Mouse (Mus musculus) cerebellum, adult 2 months (tissue): ENCODE measurements at regions not wholly inside any gene's neighbourhood (a gene's known extent, or its start where the extent isn't known, plus 50 kb on each side); places are given as distances from the start of the nearest gene placed in this dataset.

Experiments
- DNase-seq, 2 experiments: peaks; one replicate each; pipeline ENCODE4 v3.0.0; 2021
- H3K27ac ChIP-seq: fragments of 200-500 bp; 2 replicates; pipeline ENCODE4 v1.5.1; 2012; ENCODE audit warnings: low read length, control low read depth, inconsistent platforms; ENCODE audit not compliant: insufficient read depth
- H3K27me3 ChIP-seq: fragments of 200-500 bp; 2 replicates; pipeline ENCODE4 v1.6.1; 2012; ENCODE audit warnings: inconsistent platforms, mild to moderate bottlenecking, low read length, moderate library complexity; ENCODE audit not compliant: control insufficient read depth, insufficient read depth
- H3K4me1 ChIP-seq: fragments of 200-500 bp; 2 replicates; pipeline ENCODE4 v1.6.1; 2011; ENCODE audit warnings: low read length; ENCODE audit not compliant: control insufficient read depth, insufficient read depth
- H3K4me3 ChIP-seq: fragments of 200-500 bp; replicated peaks from 2 replicates; pipeline ENCODE3; 2011; ENCODE audit warnings: mild to moderate bottlenecking, low read depth, low read length, control low read depth; ENCODE audit not compliant: insufficient read depth
- CTCF ChIP-seq: fragments of 200-500 bp; IDR thresholded peaks from 2 replicates; pipeline ENCODE4 v1.5.1; 2011; ENCODE audit warnings: low read depth, mild to moderate bottlenecking, control low read depth, low read length, moderate library complexity, borderline replicate concordance; ENCODE audit not compliant: insufficient read depth
- POLR2A ChIP-seq: fragments of 200-500 bp; IDR thresholded peaks from 2 replicates; pipeline ENCODE4 v1.6.1; 2011; ENCODE audit warnings: low read length, control low read depth, borderline replicate concordance; ENCODE audit not compliant: insufficient read depth
- WGBS: fragments of 180-500 bp; shearing (Covaris S2); methylation state at CpG from one replicate; pipeline ENCODE4 v1.1.7; 2018; 5-methylcytosine and 5-hydroxymethylcytosine counted together

GRCm38 (mm10) chr1:190034091-190034490, 111.9 kb upstream of the Smyd2 start:
- TF ChIP-seq CTCF (no peak), POLR2A (no peak)
- Histone ChIP-seq H3K4me3 (no peak overlapping the region), H3K27ac (no peak overlapping the region), H3K27me3 (no peaks in the 10 kb centered on the region), H3K4me1 (no peaks in the 10 kb centered on the region)
- 19% methylated on average over 5 of the region's 5 CpGs for WGBS
- no peak for DNase-seq

- WGBS, result 17% methylated on average over 8 of the region's 8 CpGs
- no peaks in the 10 kb centered on the region; the same call in 1 of the 2 replicates for H3K27me3 ChIP-seq
- no peaks in the 10 kb centered on the region for H3K4me1 ChIP-seq
- DNase-seq, result no peak
- no peak overlapping the region for H3K27ac ChIP-seq
- TF ChIP-seq CTCF (no peak), POLR2A (no peak)
- no peak overlapping the region for H3K4me3 ChIP-seq
Observed at GRCm38 (mm10) chr1:190027536-190027935, 105.4 kb upstream of the Smyd2 start.

- Histone ChIP-seq H3K27me3 (no peaks in the 10 kb centered on the region), H3K4me1 (no peaks in the 10 kb centered on the region), H3K27ac (no peak overlapping the region), H3K4me3 (no peak overlapping the region)
- DNase-seq, result no peak
- TF ChIP-seq CTCF (no peak), POLR2A (no peak)
- WGBS, result 86% methylated on average over 6 of the region's 6 CpGs
Observed at GRCm38 (mm10) chr1:190009466-190009865, 87.3 kb upstream of the Smyd2 start.

- no peak for DNase-seq
- H3K27ac ChIP-seq, result no peak overlapping the region
- H3K4me3 ChIP-seq, result no peak overlapping the region
- H3K4me1 ChIP-seq, result no peaks in the 10 kb centered on the region
- H3K27me3 ChIP-seq, result no peaks in the 10 kb centered on the region
- TF ChIP-seq CTCF, result no peak
- no peak for TF ChIP-seq POLR2A
- 74% methylated on average over 7 of the region's 7 CpGs for WGBS
Observed at GRCm38 (mm10) chr1:190007271-190007670, 85.1 kb upstream of the Smyd2 start.

GRCm38 (mm10) chr1:190001084-190001483, 78.9 kb upstream of the Smyd2 start:
- Histone ChIP-seq H3K4me1 (no peaks in the 10 kb centered on the region), H3K27ac (no peak overlapping the region), H3K4me3 (no peak overlapping the region), H3K27me3 (no peaks in the 10 kb centered on the region)
- no peak for DNase-seq
- TF ChIP-seq POLR2A, result no peak
- no peak for TF ChIP-seq CTCF
- WGBS, result 78% methylated on average over 4 of the region's 4 CpGs

- H3K27me3 ChIP-seq, result no peaks in the 10 kb centered on the region
- WGBS, result 62% methylated on average over 5 of the region's 5 CpGs
- H3K4me3 ChIP-seq, result no peak overlapping the region
- no peaks in the 10 kb centered on the region for H3K4me1 ChIP-seq
- no peak for TF ChIP-seq CTCF
- no peak for TF ChIP-seq POLR2A
- DNase-seq, result no peak
- H3K27ac ChIP-seq, result no peak overlapping the region
Observed at GRCm38 (mm10) chr1:189993706-189994105, 71.5 kb upstream of the Smyd2 start.

GRCm38 (mm10) chr1:189993221-189993620, 71.1 kb upstream of the Smyd2 start:
- Histone ChIP-seq H3K4me1 (no peaks in the 10 kb centered on the region), H3K27ac (no peak overlapping the region), H3K27me3 (no peaks in the 10 kb centered on the region), H3K4me3 (no peak overlapping the region)
- no peak for DNase-seq
- 92% methylated on average over 3 of the region's 3 CpGs for WGBS
- TF ChIP-seq CTCF, result no peak
- TF ChIP-seq POLR2A, result no peak

GRCm38 (mm10) chr1:189991089-189991488, 68.9 kb upstream of the Smyd2 start:
- no peak for DNase-seq
- TF ChIP-seq CTCF (no peak), POLR2A (no peak)

More at GRCm38 (mm10) chr1:189991089-189991488, 68.9 kb upstream of the Smyd2 start:
- Histone ChIP-seq H3K27me3 (no peaks in the 10 kb centered on the region), H3K4me3 (no peak overlapping the region), H3K4me1 (no peaks in the 10 kb centered on the region), H3K27ac (no peak overlapping the region)
- WGBS, result 88% methylated on average over 3 of the region's 3 CpGs
